Mouse (Mus musculus): ENCODE measurements around the gene Fignl1.

The Fignl1 gene

DNA sequence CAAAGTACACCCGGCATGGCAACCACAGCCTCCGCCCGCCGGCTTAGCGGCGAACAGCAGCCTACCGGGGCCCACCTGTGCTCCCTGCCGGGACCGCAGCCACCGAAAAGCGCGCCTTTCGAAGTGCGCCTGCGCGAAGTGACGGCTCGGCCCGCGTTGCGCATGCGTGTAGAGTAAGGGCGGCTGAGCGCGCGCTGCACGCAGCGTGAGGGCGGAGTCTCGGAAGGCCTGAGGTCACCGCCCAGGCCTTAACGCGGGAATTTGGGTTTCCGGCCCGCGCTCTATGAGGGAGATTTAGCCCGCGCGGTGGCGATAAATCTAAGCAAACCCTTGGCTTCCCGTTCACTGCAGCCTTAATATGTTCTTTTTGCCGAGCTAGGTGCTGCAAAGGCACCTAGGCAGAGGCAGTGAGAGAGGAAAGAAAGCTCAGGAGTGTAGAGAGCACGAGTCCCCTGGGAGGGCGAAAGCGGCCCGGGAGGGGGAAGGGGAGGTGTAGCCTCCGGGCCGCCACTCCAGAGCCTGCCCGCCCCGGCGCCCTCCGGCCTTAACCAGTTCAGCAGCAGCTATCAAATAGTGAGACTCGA is at the start of gene Fignl1:
Gene Fignl1 (minus strand): TSS at position 143 of the 584 bp plus-strand sequence.
- in situ Hi-C loops (cut with MseI, MboI): loop anchor here in 1 of 2 experiments (25.0 kb wide), 1 partner anchor 728 kb away; no protein-coding TSS in a partner anchor

DNA sequence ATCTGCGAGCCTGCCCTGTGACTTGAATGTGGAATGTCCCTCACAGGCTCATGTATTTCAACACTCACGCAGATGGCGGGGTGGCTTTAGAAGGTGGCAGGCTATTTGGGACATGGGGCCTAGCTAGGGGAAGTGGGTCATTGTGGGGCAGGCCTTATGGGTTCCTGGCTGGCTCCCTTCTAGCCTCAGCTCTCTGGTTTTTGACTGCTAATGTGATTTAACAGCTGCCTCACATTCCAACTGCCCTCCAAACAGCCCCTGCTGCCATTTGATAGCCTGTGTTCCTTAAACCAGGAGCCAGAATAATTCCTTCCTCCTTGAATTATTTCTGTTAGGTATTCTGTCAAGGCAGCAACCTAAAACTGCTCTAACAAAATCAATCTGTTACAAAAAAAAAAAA is 48.2 kb upstream of the Fignl1 start:
- in situ Hi-C loops (cut with MseI, MboI): no loop called here

DNA sequence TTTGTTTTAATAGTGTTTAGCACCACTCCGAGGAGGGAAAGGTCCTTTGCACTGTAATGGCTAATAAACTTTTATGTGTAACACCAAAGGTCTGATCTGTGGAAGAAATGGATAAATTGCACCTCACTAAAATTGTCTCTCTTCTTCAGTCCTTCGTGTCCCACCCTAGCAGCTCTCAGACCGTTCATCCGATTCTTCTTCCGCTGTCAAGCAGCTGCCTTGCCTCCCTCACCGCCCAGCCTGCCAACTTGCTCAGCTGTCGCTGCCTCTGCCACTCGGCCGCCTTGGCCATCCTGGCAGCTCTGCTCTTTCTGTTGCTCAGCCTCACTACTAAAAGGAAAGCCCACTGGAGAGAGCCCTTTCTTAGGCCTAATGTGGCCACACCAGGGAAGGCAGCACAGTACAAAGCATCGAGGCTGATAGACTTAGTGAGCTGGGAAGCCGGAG is 46.9 kb upstream of the Fignl1 start:
- in situ Hi-C loops (cut with MseI, MboI): no loop called here

DNA sequence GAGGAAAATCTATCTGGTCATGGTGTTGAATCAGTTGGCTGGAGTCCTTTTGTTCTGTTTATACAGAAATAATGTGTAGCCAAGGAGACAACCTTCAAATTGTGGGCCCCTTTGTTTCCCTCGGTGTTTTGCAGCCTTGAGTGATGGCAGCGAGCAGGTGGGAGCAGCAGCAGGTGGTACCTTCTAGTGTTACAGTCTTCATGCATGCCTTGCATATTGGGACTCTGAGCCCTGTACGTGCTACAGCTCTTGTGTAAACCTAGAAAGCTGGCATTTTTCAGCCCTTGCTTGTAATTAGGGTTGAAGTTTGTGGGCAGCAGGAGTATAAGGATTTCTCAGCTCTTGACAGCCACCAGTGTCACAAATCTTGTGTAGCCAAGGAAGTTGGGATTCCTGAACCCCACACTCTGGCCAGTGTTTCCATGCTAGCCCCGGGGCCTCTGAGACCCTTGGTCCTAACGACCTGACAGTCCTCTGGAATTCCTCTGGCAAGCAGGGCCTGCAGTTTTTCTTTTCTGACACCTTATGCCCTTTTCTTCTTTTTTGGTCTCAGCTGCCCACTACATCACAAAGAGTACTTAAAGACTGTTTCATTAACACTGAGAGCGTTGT is 46.4 kb upstream of the Fignl1 start:
- in situ Hi-C loops (cut with MseI, MboI): no loop called here

DNA sequence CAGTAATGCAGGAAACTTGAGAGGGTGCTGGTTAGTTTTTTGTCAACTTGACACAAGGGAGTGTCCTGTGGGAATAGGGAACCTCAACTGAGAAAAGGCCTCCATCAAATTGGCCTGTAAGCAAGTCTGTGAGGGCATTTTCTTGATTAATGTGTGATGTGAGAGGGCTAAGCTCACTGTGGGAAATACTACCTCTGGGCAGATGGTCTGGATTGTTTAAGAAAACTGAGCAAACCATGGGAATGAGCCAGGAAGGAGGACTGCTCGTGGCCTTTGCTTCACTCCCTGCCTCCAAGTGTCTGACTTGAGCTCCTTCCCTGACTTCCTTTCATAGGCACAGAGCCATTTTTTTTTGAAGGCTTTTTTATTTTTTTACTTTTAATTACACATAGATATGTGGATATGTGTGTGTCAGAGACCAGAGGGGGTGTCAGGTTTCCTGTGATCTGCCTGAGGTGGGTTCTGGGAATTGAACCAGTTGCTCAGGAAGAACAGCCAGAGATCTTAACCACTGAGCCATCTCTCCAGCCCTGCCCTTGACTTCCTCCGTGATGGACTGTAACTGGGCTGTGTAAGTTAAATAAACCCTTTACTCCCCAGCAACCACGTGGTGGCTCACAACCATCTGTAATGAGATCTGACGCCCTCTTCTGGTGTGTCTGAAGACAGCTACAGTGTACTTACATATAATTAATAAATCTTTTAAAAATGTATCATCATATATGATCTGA is 45.1 kb upstream of the Fignl1 start:
- in situ Hi-C loops (cut with MseI, MboI): no loop called here

DNA sequence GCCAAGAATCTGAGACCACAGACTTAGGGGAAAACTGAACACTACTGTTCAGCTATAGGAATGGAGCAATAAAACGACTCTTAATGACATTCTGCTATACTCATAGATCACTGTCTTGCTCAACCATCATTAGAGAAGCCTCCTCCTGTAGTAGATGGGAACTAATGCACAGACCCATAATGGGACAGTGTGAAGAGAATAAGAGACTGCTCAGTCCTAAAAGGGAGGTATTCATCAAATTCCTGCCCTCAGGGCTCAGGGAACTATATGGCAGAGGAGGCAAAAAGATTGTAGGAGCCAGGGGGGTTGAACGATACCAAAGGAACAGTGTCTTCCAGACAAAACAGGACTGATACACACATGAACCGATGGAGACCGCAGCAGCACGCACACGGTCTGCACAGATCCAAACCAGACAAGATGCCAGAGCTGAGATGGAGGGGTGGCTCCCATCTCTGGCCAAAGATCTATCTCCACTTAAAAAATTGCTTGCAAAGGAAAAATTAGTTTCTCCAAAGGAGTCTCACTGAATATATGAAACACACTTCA is 43.3 kb upstream of the Fignl1 start:
- in situ Hi-C loops (cut with MseI, MboI): no loop called here

DNA sequence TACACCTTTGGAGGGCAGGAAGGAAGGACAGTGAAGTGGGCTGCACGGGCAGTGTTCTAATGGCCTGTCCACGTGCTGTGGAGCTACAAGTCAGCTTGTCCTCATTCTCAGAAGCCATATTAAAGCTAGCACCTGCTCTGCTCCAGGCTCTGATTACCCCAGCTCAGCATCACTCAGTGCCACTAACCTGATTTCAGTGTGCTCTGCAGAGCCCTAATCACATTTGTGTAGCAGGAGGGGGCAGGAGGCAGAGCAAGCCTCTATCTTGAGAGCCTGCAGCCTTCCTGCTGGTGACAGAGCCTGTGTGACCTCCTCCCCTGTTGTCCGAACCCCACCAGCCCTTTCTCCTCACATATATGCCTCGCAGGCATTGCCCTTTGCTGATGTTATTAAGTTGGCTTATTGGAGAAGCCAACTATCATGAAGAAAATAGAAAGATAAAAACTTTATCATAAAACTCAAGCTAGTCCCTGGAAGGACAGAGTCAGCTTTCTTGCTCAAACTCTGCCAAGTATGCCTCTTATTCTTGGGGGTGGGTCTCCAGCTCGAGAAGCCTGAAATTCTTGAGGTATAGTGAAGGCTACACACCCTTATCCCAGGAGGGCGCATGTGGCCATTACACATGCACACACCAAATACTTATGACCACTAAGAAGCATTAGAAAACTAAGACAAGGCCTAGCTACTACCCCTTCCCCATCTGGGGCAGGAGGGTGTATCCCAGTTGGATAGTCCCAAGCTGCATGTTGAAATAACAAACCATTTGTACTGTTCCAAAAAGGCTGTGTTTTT is 41.9 kb upstream of the Fignl1 start:
- in situ Hi-C loops (cut with MseI, MboI): no loop called here

DNA sequence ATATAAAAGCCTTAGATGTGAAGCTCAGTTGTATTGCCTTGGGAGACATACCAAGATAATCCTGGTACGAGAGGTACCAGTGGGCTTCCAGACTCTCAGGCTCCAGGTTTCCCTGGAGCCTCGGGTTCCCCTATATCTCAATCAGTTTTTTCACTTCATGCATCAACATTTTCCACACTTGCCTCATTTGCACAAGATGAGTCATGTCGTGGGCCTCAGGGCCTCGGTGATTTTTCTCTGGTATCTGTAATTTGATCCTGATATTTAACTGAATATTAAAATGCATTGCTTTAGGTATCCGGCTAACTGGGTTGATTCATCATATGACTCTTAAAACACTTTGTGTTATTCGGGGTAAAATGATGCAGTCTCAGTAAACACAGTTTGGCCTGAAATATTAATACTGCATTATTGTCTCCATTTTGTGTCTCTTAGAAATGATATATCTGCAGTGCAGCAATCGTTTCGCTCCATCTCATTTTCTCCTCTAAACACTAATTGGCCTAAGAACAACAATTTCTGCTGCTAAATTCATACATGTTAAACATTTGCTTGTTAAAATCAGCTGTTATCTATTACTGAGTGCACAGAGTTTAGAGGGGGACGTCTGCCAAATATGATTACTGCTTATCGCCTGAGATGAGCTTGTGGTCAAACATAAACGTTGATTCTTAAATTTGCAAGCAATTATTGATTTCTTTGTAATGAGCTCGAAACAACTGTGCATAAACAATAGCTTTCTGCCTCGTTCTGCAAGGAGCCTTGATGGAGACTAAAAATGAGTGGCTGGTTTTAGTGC is 41.0 kb upstream of the Fignl1 start:
- in situ Hi-C loops (cut with MseI, MboI): no loop called here

DNA sequence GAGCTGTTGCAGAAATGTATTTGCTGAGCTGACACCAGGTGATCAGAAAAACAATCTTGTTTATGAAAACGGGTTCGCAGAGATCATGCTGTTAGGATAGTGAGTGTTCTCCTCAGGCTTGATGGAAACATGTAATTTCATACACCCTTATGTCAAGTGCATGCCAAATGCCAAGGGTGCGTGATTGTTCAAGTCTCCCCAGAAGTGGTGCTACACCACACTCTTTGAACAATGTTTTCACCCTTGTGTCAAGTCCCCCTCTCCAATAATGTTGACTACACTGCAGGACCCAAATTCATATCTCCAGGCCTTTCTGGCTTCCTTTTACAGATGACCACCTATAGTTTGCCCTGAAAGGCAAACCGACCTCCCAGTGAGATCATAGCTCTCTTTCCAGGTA is 39.7 kb upstream of the Fignl1 start:
- in situ Hi-C loops (cut with MseI, MboI): no loop called here

DNA sequence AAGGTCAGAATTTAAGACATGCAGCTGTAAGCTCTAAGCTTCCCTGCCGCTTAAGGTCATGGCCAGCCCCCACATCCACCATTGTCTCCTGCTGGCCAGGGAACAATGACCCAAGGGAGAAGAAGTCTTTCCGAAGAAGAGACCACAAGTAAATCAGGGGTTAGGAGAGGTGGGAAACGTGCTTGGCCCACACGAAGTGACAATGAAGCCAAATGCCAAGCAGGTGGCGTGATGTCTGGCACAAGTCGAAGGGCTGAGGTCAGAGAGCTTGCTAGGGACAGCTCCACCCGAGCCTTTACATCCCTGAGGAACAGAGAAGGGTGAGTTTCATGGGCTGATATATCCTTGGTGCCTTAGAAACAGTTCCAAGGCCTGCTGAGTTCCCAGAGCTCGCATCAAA is 36.3 kb upstream of the Fignl1 start:
- in situ Hi-C loops (cut with MseI, MboI): no loop called here

DNA sequence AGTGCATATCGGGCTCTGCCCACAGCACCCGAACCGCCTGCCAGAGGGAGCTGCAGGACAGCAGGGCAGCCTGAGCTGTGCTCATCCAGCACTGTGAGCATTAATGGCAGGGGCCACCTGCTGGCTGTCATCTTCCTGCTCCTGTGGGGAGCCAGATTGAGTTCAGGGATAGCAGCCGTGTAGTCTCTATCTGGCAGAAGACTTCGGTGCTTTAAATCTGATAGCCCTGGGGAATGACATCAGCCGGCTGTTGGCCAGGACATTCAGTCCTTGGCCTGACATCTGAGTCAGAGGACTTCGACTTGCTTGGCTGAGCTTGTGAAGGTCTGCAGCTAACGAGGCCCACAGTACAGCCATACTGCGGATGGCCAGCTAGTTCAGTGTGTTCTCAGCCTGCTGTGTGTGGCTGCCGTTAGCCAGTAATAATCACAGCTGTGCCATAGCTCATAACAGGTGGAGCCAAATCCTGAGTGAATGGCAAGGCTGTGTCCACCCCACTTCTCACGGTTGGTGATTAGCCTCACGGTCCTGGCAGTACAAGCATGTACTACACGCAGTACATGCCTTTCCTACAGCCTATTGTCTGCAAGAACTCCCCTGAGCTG is 35.7 kb upstream of the Fignl1 start:
- in situ Hi-C loops (cut with MseI, MboI): no loop called here

DNA sequence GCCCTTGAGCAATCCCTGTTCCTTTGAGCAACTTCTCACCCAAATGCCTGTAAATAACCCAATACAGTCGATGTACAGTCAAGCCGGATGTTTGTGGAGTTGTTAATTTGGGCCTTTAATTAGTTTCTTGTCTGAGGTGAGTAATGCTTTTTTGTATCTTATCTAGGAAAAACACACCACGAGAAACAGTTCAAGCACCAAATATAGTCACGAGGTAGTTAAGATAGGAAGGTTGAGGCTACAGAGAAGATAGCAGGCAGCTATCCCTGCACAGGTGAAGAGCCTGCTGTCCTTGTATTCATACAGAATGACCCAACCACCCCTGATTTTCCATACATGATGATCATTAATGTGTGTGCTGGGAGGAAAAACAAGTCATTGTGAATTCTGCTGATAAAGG is 32.8 kb upstream of the Fignl1 start:
- in situ Hi-C loops (cut with MseI, MboI): no loop called here

DNA sequence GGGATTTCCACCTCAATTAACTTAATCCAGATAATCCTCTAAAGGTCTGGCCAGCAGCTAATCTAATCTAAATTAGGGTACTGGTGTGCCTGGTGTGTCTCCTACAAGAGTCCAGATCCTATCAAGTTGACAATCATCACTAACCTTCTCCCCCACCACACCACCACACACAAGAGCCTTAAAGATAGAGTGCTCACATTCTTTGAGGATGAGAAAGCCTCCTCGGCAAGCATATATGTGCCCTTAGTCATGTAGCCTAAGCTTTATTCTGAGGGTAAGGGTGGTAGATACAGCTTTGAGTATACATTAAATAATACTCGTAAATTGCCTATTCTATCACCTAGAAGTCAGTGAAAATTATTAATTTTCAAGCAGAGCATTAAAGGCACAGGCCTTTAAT is 32.0 kb upstream of the Fignl1 start:
- in situ Hi-C loops (cut with MseI, MboI): no loop called here

DNA sequence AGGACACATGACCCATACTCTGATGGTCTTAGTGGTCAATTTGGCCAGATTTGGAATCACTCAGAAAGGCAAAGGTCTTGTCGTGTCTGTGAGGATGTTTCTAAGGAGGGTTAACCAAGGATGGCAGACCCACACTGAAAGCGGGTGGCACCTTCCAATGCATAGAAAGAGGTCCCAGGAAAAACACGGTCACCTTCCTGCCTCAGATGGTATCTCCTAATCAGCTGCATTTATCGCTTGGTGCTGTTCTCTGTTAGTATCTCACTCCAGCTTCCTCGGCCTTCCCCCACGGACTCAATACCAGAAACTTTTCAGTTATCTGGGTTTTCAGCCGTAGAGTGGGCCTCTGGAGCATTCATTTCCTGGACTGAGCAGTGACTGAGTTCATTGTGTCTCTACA is 31.1 kb upstream of the Fignl1 start:
- in situ Hi-C loops (cut with MseI, MboI): no loop called here

DNA sequence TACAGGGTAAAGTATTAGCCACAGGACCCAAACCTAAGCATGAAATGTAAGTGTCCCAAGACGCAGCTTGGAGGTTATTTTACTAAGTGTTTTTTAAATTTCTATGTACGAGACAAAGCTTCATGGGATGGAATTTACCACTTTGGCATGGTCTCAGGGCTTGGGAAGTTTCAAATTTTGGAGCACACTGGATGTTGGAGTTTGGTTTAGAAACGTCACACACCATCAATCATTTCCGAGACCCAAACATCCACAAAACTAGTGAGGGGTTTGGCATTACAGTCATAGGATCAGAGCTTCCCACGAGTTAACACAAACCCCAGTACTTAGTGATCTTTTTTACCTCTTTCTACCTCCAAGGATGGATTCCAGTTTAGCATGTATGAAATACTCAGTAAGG is 28.6 kb upstream of the Fignl1 start:
- in situ Hi-C loops (cut with MseI, MboI): no loop called here

DNA sequence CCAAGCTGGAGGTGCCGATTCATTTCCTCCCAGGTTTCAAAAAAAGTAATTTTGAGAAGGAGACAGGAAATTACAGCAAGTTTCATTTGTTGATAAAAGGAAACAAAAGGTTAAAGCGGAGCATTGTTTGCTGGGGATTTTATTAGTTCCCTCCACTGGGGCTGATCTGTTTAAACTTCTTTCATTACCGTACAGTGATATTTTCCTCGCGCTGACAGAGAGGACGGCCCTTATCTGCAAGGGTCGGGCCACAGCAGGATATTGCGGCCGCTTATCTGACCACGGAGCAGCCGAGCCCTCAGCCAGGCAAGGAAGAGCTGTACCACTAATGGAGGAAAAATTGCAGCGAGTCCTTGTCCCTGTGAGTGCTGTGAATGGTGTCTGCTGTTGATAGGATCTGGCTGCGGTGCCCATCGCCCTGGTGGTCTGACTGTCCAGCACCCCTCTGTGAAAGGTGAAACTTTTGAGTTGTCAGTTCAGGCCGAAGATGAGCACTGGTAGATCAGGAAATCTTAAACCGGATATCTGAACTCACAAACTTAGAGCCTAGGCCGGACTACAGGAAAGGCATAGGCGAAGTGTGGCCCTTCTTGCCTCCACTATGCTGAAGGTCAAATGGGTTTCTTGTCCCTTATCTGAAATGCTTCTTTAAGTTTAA is 28.1 kb upstream of the Fignl1 start:
- in situ Hi-C loops (cut with MseI, MboI): no loop called here

DNA sequence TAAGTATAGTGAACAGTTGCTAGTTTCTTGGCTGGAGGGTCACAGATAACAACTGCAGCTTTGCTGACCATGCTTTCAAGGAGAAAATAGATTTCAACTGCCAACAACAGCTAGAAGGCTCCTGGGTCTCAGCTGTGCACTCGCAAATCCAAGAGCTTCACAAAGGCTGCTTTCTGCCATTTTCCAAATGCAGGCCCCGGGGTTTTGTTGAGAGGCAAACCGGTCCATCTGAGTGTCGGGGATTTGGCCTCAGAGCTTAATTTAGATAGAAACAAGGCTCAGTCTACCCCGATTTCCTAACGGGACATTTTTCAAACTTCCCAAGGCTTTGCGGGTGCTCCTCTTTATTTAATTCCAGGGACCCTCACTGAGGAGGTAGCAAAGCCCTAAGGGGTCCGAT is 27.5 kb upstream of the Fignl1 start:
- in situ Hi-C loops (cut with MseI, MboI): no loop called here

DNA sequence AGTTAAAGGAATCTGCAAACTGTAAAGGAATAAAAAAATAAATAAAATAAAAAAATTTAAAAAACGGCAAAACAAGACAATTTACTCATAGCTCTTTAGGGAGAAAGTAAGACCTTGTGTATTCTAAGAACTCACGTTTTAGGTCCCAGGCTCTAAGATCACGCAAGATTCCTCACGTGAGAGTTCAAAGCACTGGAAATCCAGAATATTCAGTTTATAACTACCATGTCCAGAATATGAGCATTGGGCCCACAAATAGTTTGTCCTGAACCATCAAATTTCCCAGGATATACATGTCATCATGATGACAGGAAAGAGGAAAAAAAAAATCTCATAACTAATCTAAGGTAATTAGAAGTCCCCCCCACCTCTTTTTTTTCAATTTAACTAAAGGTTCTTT is 27.0 kb upstream of the Fignl1 start:
- in situ Hi-C loops (cut with MseI, MboI): no loop called here

DNA sequence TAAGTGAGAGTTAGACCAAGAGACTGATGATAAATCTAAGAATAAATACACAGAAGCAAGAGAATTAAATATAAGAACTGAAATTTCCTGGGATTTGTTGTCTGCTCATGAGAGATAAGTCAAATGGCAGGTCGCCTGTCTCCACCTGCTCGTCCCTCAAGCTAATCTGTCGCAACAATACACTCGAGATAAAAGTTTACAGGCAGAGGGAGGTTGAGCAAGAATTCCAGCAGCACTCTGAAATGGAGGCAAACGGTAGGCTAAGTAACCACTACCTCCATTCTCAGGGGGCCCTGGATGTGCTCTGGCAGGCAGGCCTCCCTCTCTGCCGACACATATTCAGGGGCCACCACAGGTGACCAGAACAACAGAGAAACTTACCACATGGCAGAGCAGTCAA is 26.6 kb upstream of the Fignl1 start:
- in situ Hi-C loops (cut with MseI, MboI): no loop called here

DNA sequence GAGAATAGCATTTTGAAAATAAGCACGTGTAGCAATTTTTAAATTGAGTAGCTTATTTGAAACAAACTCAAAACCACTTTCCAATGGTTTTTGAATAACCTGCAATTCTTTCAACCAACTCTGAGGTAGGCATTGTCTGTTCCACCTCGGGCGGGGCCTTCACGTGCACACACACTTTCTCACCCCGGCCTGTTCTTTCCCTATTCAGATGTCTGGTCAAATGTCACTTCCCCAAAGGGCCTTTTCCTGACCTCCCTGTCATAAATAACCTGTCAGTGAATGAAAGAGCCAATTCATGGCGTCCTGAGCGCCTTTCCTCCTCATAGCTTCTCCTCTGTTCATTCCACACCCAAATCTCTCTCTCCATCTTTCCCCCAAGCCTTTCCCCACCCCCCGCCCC is 24.3 kb upstream of the Fignl1 start:
- in situ Hi-C loops (cut with MseI, MboI): no loop called here
